Mouse (Mus musculus): Measurements from ENCODE around the gene Ank3. TPM values are rescaled to one million over a fixed set of nuclear protein-coding genes. Genes with fewer than 3 reads are reported as not detected.
"Not testable (repeated sequence)": the region's sequence is repeated elsewhere in the genome, so short reads cannot be mapped to it uniquely, and the experiment has no call there.

Ank3 gene
- polyA plus RNA-seq (2012; rRNA removed) = 1.2 and 1.6 TPM in 2 replicates

DNA sequence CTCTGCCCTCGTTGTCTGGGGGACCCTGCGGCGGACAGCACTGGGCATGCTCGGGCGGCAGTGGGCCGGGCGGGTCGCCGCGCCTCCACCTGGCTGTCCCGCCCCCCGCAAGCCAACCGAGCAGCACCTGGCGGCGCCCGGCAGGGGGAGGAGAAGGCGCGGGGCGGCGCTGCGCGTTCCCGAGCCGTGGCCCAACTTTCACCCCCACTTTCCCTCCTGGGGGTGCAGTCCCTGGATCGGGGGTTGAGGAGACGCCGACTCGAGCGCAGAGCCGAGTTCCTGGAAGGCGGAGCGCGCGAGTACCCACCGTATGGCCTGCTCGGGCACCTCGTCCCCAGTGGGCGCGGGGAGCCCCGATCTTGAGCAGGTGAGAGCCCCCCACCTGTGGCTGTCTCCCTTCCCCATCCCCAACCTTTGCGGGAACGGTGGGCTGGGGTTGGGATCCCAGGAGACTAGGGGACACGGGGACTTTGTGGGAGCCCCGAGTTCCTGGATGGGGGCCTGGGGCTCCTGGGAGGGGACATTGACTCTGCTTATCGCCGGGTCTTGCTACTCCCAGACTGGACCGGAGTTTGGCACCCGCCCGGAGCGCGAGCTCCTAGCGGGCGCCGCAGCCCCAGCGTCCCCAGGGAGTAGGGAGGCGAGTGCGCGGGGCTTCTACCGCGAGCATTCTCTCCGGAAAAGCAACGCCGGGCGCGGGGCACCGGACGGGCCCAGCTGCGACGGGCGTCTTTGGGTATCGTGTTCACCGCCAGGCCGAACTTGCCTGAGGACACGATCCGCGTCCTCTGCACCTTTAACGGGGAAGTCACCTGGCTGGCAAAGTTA lies at the start of gene Ank3:
Ank3 (plus strand) TSS at position 11 of the 828 bp plus-strand sequence.
- no peak for TF ChIP-seq CTCF (IDR thresholded peaks at IDR 0.05; ENCODE audit: extremely low read depth, insufficient read depth, insufficient read length, insufficient replicate concordance)
- TF ChIP-seq POLR2A (IDR thresholded peaks at IDR 0.05; ENCODE audit: low read depth, low read length) = no peak

DNA sequence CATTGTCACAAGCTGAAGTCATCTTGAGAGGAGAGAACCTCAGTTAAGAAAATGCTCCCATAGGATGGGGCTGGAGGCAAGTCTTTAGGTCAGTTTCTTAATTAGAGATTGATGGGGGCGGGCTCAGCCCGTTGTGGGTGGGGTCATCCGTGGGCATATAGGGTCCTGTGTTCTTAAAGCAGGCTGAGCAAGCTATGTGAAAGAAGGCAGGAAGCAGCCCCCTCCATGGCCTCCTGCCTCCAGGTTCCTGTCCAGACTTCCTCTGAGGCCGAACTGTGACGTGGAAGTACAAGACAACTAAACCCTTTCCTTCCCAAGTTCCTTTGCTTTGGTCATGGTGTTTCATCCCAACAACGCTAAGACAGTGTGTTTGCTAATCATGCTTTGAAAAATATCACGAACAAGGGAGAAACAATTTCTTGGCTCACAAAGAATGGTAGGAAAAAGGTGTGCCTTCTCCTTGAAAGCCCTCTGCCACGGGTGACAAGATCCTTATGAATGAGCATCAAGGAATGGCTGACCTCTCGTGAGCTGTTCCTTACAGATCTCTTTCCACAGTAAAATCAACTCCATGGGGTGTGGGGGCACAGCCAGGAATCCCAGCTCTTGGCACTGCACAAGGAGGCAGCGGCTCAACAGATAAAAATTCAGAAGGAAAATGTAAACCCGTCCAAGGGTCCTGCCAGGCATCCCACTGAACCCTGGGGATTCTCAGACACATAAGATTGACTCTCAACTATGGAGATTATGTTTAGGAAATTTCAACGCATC lies 47.3 kb upstream of the Ank3 start:
- no peak for TF ChIP-seq POLR2A (IDR thresholded peaks at IDR 0.05; ENCODE audit: low read depth, low read length)
- no peak for TF ChIP-seq CTCF (IDR thresholded peaks at IDR 0.05; ENCODE audit: extremely low read depth, insufficient read depth, insufficient read length, insufficient replicate concordance)
- 9% methylated on average over 12 of the region's 12 CpGs for WGBS
- peaks cover 9% of the 10 kb centered on the region for H3K4me1 ChIP-seq (ENCODE audit: control insufficient read depth, insufficient read depth, insufficient read length)
- H3K36me3 ChIP-seq (ENCODE audit: control insufficient read depth, insufficient read depth, low read length) = 0 out of 2 replicates have a peak, but pooled peaks cover 1% of the 10 kb centered on the region
- no peaks in the 10 kb centered on the region for H3K27me3 ChIP-seq (ENCODE audit: control insufficient read depth, insufficient read depth, low read length)
- peak overlapping the region; percentile 71 for H3K4me3 ChIP-seq (ENCODE audit: extremely low read depth, insufficient read depth, insufficient read length)
- H3K27ac ChIP-seq (ENCODE audit: insufficient read depth, low read length) = no peak overlapping the region
- no peak for DNase-seq (ENCODE audit: low read depth in 1 of 2, low spot score in 2 of 2)

More for the DNA sequence above, at the start of gene Ank3:
- Histone ChIP-seq H3K27ac (ENCODE audit: insufficient read depth, low read length) (no peak within 1 kb of the TSS), H3K36me3 (ENCODE audit: control insufficient read depth, insufficient read depth, low read length) (no peaks in the 10 kb centered on the region), H3K4me3 (ENCODE audit: extremely low read depth, insufficient read depth, insufficient read length) (peak within 1 kb of the TSS; percentile 3; the same call in 1 of the 2 replicates), H3K27me3 (ENCODE audit: control insufficient read depth, insufficient read depth, low read length) (peaks cover 9% of the 10 kb centered on the region), H3K4me1 (ENCODE audit: control insufficient read depth, insufficient read depth, insufficient read length) (peaks cover 2% of the 10 kb centered on the region; the same call in 1 of the 2 replicates)
- DNase-seq (ENCODE audit: low read depth in 1 of 2, low spot score in 2 of 2) = no peak
- WGBS = 2% methylated on average over 77 of the region's 77 CpGs

DNA sequence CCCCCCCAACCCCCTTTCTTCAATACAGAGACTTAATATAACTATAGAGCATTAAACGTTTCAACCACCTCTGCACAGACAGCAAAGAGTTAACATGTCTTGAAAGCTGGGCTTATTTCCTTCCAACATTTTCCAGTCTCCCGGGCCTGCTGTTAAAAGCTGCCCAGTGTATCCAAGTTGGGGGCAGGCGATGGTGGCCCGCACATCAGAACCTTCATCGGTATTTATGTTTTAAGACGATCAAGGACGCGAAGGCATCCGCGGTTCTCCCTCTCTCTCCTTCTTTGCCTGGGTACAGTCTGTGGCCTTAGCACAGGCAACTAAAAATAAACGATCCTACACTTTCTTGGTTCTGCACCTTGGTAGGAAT lies 46.7 kb upstream of the Ank3 start:
- 2% methylated on average over 11 of the region's 11 CpGs for WGBS
- DNase-seq (ENCODE audit: low read depth in 1 of 2, low spot score in 2 of 2) = no peak
- peak overlapping the region; percentile 71 for H3K4me3 ChIP-seq (ENCODE audit: extremely low read depth, insufficient read depth, insufficient read length)
- H3K36me3 ChIP-seq (ENCODE audit: control insufficient read depth, insufficient read depth, low read length) = no peaks in the 10 kb centered on the region
- no peak overlapping the region for H3K27ac ChIP-seq (ENCODE audit: insufficient read depth, low read length)
- peaks cover 9% of the 10 kb centered on the region for H3K4me1 ChIP-seq (ENCODE audit: control insufficient read depth, insufficient read depth, insufficient read length)
- TF ChIP-seq POLR2A (IDR thresholded peaks at IDR 0.05; ENCODE audit: low read depth, low read length) = no peak
- no peak for TF ChIP-seq CTCF (IDR thresholded peaks at IDR 0.05; ENCODE audit: extremely low read depth, insufficient read depth, insufficient read length, insufficient replicate concordance)
- no peaks in the 10 kb centered on the region for H3K27me3 ChIP-seq (ENCODE audit: control insufficient read depth, insufficient read depth, low read length)

DNA sequence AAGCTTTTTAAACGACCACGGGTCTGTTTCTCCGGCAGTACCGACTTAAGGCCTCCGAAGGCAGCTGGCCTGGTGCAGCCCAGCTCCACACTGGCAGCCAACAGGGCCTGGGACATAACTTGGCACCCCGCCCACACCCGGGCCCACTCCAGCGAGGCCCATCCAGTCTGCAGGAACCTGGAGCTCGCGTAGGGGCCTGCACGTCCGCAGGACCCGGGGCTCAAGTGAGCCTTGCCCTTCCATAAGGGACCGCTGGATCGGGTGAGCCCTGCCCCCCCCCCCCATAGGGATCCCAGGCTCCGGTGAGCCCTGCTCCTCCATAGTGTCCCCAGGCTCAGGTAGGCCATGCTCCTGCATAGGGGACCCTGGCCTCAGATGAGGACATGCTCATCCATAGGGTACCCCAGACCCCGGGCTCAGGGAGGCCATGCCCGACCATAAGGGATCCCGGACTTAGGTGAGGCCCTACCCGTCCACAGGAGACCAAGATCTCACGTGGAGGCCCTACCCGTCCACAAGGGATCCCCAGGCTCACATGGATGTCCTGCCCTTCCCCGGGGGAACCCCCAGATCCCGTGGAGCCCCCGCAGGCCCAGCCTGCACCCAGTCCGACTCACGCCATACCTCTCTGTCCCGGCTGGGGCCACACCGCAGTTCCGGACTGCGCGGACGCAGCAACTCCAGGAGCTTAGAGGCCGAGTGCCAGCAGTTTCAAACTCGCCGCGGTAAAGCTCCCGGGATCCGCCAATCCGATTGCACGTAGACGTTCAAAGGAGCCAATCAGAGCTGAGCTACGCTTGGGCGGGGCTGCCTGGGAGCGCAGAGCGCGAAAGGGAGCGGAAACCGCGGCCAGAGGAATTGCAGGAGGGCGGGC lies 46.1 kb upstream of the Ank3 start, which contains the start of gene Cdk1:
Cdk1 (minus strand) TSS at position 727 of the 874 bp plus-strand sequence.
- H3K27ac ChIP-seq (ENCODE audit: insufficient read depth, low read length) = no peak within 1 kb of the TSS; the same call in 1 of the 2 replicates

DNA sequence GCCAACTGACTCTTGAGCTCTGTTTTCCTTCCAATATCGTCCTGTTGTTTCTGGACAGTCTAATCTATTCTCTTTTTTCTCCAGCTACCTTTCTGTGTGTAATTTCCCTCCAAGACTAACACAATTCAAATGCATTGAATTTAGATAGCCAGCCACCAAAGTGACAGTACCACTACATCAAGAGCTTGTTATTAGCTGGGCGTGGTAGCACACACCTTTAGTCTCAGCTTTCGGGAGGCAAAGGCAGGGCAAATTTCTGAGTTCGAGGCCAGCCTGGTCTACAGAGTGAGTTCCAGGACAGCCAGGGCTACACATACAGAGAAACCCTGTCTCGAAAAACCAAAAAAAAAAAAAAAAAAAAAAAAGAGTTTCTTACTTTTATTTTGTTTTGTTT lies 45.5 kb upstream of the Ank3 start:
- not testable (repeated sequence) for DNase-seq (ENCODE audit: low read depth in 1 of 2, low spot score in 2 of 2); H3K36me3 ChIP-seq (ENCODE audit: control insufficient read depth, insufficient read depth, low read length); H3K4me1 ChIP-seq (ENCODE audit: control insufficient read depth, insufficient read depth, insufficient read length); H3K27ac ChIP-seq (ENCODE audit: insufficient read depth, low read length); H3K27me3 ChIP-seq (ENCODE audit: control insufficient read depth, insufficient read depth, low read length)
- 19% methylated on average over 5 of the region's 5 CpGs for WGBS
- peak overlapping the region; percentile 71; the same call in 1 of the 2 replicates for H3K4me3 ChIP-seq (ENCODE audit: extremely low read depth, insufficient read depth, insufficient read length)

More for the DNA sequence above, 46.1 kb upstream of the Ank3 start, which contains the start of gene Cdk1:
- TF ChIP-seq CTCF (IDR thresholded peaks at IDR 0.05; ENCODE audit: extremely low read depth, insufficient read depth, insufficient read length, insufficient replicate concordance) = no peak
- TF ChIP-seq POLR2A (IDR thresholded peaks at IDR 0.05; ENCODE audit: low read depth, low read length) = no peak
- whole genome bisulfite sequencing = under 1% methylated on average over 51 of the region's 51 CpGs
- Histone ChIP-seq H3K27me3 (ENCODE audit: control insufficient read depth, insufficient read depth, low read length) (no peaks in the 10 kb centered on the region), H3K36me3 (ENCODE audit: control insufficient read depth, insufficient read depth, low read length) (no peaks in the 10 kb centered on the region), H3K4me1 (ENCODE audit: control insufficient read depth, insufficient read depth, insufficient read length) (peaks cover 9% of the 10 kb centered on the region), H3K4me3 (ENCODE audit: extremely low read depth, insufficient read depth, insufficient read length) (peak within 1 kb of the TSS; percentile 71)
- peak; percentile 66 to 88 for DNase-seq (ENCODE audit: low read depth in 1 of 2, low spot score in 2 of 2)

DNA sequence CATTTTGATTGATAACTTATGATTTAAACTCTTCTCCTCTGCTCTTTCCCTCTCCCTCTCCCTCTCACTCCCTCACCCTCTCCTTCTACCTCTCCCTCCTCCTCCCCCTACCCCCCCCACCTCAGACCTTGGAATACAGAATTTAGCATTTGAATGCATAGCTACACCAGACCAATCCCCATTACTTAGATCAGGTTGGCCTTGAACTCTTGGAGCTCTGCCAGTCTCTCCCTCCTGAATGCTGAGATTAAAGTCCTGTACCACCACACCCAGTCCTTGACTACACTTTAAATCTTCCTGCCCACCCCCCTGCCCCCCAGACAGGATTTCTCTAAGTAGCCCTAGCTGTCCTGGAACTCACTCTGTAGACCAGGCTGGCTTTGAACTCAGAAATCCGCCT lies 38.9 kb upstream of the Ank3 start:
- H3K4me1 ChIP-seq (ENCODE audit: control insufficient read depth, insufficient read depth, insufficient read length) = no peaks in the 10 kb centered on the region; the same call in 1 of the 2 replicates
- H3K27me3 ChIP-seq (ENCODE audit: control insufficient read depth, insufficient read depth, low read length) = no peaks in the 10 kb centered on the region
- TF ChIP-seq CTCF (IDR thresholded peaks at IDR 0.05; ENCODE audit: extremely low read depth, insufficient read depth, insufficient read length, insufficient replicate concordance) = no peak
- WGBS = 90% methylated on average over 1 of the region's 1 CpGs
- no peak overlapping the region for H3K4me3 ChIP-seq (ENCODE audit: extremely low read depth, insufficient read depth, insufficient read length)
- DNase-seq (ENCODE audit: low read depth in 1 of 2, low spot score in 2 of 2) = no peak
- H3K27ac ChIP-seq (ENCODE audit: insufficient read depth, low read length) = no peak overlapping the region
- H3K36me3 ChIP-seq (ENCODE audit: control insufficient read depth, insufficient read depth, low read length) = no peaks in the 10 kb centered on the region

All from spleen, adult 2 months (tissue).